Mouse (Mus musculus): ENCODE measurements around the gene Pcolce2.

DNA sequence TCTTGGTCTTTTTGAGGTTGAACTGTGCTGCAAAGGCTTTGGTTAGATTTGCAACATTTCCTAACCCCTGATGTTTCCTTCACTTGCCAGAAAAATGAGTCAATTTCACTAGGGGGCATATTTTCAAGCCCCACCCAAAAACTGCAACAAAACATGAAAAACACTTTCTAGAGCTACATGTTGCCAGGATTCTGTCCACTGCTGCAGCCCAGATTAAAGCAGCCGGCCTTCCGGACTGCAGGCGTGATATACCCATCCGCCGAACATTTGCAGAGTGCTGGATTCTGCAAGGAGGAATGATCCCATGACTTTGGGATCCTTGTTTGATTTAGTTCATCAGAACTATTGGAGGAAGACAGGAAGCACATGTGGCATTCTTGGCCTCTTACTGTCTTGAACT lies 17.0 kb downstream of the Pcolce2 start:
- TF ChIP-seq CTCF (IDR thresholded peaks at IDR 0.05; ENCODE audit: borderline replicate concordance, control insufficient read depth, extremely low read depth, insufficient read depth, low read length, poor library complexity) (no peak), POLR2A (IDR thresholded peaks at IDR 0.05; ENCODE audit: control insufficient read depth, extremely low read depth, insufficient read depth, low read length, poor library complexity) (no peak)

Measured in thymus, adult 2 months (tissue).